Mouse (Mus musculus) brain, embryonic 14.5 days (tissue): ENCODE measurements at regions not wholly inside any gene's neighbourhood (a gene's known extent, or its start where the extent isn't known, plus 50 kb on each side); places are given as distances from the start of the nearest gene placed in this dataset.

Experiments used
- CTCF ChIP-seq: fragments of 200-500 bp; IDR thresholded peaks from 2 replicates; pipeline ENCODE4 v1.5.1; 2012; ENCODE audit warnings: inconsistent platforms, mild to moderate bottlenecking, moderate library complexity, borderline replicate concordance; ENCODE audit not compliant: insufficient read depth, insufficient read length; ENCODE audit errors: extremely low read depth
- POLR2A ChIP-seq: fragments of 200-500 bp; IDR thresholded peaks from 2 replicates; pipeline ENCODE4 v1.6.1; 2012; ENCODE audit warnings: mild to moderate bottlenecking, inconsistent platforms, borderline replicate concordance; ENCODE audit not compliant: poor library complexity, insufficient read depth, insufficient read length, severe bottlenecking; ENCODE audit errors: extremely low read depth

GRCm38 (mm10) chr1:118757340-118758030 lies 129.7 kb downstream of the Tfcp2l1 start:
- TF ChIP-seq CTCF = no peak
- TF ChIP-seq POLR2A = no peak
